Mouse (Mus musculus) large intestine, adult 2 months (tissue): ENCODE measurements at regions not wholly inside any gene's neighbourhood (a gene's known extent, or its start where the extent isn't known, plus 50 kb on each side); places are given as distances from the start of the nearest gene placed in this dataset.
"Not testable (repeated sequence)": the region's sequence is repeated elsewhere in the genome, so short reads cannot be mapped to it uniquely, and the experiment has no call there.

Experiments
- DNase-seq: peaks from one replicate; pipeline ENCODE4 v3.0.0-alpha.2; 2012; ENCODE audit warnings: low read depth, low spot score
- WGBS: fragments of 180-500 bp; shearing (Covaris S2); methylation state at CpG from one replicate; pipeline ENCODE4 v1.1.7; 2018; 5-methylcytosine and 5-hydroxymethylcytosine counted together

DNA sequence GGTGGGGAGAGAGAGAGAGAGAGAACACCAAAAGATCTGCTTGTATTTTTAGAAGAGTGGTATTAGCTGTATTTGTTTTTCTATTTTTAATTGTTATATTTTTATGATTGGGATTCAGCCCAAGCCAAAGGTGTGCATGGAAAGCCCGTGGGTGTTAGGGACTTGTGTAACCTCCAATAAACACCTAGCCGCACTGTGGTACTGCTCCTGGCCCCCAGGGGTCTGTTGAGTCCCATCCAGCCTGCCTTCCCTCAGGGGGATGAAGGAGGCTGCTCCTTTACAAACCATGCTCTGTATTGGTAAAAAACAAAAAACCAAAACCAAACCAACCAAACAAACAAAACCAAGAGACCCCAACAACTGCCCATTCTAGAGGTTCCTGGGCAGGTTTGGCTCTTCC is 531.7 kb downstream of the Zfp704 start:
- WGBS: 61% methylated on average over 2 of the region's 2 CpGs
- DNase-seq: no peak

DNA sequence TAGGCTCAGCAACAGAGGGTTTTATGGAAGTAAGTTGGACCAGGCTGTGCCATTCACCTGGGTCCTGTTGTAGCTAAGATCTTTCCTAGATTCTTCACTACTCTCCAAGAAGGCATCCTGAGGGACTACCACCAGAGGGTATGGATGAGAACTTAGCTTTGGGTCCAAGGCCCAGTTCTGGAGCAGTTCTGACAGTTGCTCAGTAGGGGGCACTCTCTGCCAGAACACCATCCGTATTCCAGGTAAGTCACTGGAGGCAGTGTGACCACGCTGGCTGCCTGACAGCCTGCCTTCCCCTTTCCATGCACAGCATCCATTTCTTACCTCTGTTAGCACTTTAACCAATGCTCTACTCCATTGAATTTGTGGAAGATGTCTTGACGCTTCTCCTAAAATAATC is 533.2 kb downstream of the Zfp704 start:
- WGBS: 18% methylated on average over 3 of the region's 3 CpGs
- DNase-seq: peak; percentile 58

DNA sequence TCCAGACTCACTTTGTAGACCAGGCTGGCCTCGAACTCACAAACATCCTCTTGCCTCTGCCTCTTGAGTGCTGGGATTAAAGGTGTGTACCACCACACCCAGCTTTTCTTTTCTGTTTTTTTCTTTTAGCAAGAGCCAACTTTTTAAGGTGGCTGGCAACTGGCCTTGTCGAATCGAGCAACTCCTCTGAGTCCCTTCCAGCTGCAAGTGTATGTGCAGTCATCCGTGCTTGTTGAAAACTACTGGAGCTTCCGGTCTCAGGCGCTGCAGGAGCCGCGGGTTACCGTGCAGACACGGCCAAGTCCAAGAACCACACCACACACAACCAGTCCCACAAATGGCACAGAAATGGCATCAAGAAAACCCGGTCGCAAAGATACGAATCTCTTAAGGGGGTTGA is 537.4 kb downstream of the Zfp704 start:
- 90% methylated on average over 13 of the region's 13 CpGs for WGBS
- not testable (repeated sequence) for DNase-seq

DNA sequence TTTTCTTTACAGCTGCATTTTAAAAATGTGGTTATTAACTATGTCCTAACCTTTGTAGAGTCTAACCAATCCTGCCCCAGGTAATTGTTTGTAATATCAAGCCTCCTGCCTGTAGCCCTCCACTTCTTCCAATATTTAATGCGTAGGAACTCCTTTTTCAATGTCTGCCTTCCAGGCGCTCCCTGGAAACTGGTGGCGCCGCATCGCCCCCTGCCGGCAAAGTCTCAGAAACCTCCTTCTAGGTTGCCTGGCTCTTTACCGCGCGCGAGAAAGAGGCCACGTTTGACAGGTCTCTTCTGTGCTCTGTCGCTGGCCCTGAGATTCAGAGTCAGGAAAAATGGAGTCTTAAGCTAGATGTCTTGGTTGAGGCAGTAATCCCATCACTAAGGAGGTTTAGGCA is 542.8 kb downstream of the Zfp704 start:
- 3% methylated on average over 12 of the region's 12 CpGs for WGBS
- DNase-seq: peak; percentile 50

DNA sequence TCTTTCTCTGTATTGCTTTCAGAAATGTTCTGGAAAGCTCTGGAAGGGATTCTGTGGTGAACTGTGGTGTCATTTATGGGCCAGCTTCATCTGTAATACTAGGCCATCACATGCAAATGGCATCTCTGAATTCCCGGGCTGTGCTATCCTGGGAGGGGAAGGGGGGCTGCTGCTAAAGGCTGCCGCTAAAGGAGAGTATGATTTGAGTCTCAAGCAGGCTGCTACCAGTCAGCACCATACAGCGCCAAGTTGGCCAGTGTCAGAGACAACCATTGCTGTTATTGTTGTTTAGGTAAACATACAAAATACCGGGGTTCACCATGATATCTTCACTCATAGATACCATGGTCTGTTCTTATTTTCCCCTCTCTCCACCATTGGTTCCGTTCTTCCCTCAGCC is 543.5 kb downstream of the Zfp704 start:
- WGBS: 82% methylated on average over 5 of the region's 5 CpGs
- DNase-seq: no peak

DNA sequence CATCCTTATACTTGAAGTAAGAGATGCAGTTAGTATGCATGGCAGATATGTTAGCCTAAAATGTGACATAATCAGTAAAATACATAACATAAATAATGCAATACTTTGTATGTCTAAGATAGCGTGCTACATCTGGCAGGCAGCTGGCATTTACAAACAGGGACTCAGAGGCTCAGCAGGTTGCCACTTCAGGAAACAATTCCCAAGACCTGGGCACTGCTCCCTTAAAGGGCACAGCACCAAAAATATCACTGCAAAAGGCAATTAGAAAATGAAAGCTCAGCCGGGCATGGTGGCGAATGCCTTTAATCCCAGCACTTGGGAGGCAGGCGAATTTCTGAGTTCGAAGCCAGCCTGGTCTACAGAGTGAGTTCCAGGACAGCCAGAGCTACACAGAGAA is 544.0 kb downstream of the Zfp704 start:
- no peak for DNase-seq
- WGBS: 46% methylated on average over 5 of the region's 5 CpGs

DNA sequence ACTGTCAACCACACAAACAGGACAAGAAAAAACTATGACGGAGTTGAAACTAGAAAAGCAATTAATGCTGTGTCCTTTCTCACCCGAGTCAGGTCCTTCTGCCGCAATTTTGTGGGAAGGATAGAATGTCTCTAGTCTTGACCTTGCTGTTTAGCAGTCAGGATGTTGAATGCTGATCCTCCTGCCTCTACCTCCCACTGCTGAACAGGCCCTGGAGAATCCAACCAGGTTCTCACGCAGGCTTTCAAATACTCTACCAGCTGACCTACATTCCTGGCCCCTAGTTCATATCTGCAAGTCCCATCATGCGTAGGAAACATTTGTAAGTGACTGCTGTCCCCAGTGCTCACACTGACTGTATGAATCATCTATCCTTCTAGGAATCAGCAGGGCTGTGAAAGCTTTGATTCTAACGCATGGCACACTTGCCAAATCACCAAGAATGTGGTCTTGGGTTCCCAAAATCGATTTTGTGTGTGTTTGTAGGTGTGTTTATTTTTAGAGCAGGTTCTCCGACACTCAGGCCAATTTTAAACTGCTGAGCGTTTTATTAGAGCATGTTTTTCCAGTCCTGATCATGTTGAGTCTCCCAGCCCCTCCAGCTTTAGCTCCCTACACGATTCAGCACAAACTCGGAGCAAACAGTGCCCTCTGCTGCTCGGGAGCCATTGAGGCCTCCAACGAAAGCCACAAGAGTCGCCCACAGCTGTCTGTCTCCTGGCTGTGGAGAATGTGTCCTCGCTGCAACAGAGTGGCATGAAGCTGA is 545.4 kb downstream of the Zfp704 start:
- 38% methylated on average over 15 of the region's 15 CpGs for WGBS
- no peak for DNase-seq

DNA sequence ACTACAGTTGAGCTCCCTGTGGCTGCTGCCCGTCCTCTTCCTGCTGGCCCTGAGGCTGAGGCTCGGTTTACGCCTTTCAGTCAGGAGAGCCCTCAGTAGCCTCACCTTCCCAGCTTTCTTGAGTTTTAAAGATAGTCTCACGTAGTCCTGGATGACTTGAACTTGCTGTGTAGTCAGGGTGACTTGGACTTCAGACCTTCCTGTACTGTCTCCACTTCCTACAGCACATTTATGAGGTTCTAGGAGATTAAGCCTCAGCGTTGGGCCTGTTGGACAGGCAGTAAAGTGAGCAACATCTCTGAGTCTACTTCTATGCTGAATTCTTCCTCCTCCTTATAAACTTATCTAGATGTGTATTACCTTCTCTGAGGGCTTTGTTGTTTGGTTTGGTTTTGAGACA is 546.2 kb downstream of the Zfp704 start:
- 38% methylated on average over 5 of the region's 5 CpGs for WGBS
- peak; percentile 48 for DNase-seq

DNA sequence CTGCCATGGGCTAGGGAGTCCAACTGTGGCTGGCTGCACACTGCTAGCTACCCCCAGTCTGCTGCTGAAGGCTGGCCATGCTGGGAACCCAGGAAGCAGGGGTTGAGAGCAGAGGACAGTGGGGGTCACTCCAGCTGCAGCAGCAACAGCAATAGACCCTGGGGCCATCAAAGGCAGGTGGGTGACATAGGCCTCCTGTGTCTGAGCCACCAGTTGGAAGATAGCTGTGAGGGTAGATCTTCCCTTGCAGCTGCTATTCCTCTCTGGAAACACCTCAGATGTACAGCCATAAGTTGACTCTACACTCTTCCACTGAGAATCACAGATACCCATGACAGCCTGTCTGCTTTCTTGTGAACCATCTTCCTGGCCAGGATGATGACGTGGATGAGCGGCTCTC is 548.5 kb downstream of the Zfp704 start:
- WGBS: 86% methylated on average over 2 of the region's 2 CpGs
- DNase-seq: no peak

DNA sequence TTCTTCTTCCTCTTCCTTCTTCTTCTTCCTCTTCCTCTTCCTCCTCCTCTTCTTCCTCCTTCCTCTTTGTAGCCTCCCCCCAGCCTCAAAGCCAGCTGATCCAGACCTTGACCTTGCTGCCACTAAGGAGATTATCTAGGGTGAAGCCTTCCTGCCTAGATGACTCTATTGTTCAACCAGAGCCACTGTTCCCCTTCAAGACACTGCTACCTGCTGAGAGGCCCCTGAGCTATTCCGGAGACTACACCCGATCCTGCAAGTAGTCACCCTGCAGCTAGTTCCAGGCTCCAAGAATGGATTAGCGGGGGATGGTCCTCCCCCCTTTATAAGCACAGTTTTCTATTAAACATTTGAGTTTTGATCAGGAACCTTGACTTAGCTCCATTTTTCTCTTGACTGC is 552.2 kb downstream of the Zfp704 start:
- whole genome bisulfite sequencing: 95% methylated on average over 3 of the region's 3 CpGs
- not testable (repeated sequence) for DNase-seq

DNA sequence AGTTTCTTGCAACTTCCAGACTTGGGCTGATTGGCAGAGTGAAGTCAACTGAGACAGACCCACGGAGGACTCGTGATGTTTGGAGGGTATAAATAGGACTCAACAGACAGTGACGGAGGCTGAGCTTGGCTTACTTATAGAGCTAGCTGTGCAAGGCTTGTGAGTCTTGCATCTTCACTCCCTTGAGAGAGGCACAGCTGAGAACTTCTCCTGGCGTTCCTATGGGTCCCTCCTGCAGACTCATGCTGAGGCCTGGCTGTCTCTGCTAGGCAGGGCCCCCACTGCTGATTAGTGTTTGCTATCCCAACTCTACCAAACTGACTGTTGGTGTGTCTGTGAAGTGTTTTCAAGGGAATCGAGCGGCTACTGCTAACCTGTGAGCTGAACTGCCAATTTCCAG is 553.0 kb downstream of the Zfp704 start:
- no peak for DNase-seq
- WGBS: 93% methylated on average over 6 of the region's 6 CpGs

DNA sequence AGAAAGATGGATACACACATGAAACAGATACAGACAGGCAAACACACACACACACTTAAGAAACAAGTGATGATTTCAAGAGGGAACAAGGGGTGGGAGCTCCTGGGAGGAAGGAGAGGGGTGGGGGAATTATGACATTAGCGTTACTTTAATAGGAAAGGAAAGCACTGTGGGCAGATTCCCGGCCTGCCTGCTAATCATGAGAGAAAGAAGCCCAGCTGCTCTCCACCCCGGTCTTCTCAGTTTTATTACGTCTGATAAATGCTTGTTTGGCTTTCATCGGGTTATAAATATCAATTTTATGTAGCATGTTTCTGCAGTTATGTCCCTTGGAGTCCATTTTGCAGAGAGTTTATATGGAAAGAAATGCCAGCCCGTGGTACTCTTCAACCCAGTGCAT is 554.1 kb downstream of the Zfp704 start:
- DNase-seq: no peak
- 33% methylated on average over 6 of the region's 6 CpGs for WGBS
